In the genomic region with DNA sequence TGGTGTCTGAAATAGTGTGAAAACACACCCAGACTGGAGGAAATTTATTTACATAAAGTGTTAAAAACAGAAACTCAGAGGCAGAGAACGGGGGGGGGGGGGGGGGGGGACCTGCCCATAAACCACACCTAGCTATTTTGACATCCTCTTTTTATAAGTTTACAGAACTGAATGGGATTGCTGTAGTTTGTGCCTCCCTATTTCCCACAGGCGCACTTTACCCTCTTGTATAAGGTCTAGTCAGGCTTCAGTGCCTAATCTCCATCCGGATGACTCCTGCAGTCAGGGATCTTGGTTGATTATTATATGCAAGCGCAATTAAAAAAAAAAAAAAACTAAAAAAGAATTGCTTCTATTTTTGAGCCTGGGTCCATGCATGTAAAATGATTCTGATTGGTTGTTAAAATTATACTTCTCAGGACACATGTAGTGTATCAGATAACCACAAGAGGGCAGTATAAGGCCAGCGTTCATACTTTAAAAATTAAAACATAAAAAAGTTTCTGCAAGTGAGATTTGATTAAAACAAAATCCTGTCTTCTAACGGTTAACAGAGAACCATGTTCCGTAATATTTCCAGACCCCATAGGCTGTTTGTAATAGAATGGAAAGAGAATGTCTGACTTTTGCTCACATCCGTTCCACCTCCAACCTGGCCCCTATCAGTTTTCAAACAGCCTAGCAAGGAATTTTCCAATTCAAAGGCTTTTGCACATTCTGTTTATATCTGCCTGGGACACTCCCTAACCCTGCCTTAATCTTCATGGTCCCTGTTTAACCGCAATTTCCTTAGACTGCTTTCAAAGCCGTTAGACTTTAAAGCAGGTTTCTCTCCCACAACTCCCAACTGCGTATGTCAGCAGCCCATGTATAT, we compare ENCODE assay signal across 8 mouse cellular contexts.
DNase-seq lines count a peak whose midpoint lies in the region; ATAC-seq lines count a peak whose summit lies in the region.

No protein-coding gene starts in this region.

- no peaks in the 10 kb centered on the region for H3K9me3 ChIP-seq in kidney, embryonic 16.5 days (ENCODE audit: low read length)

- H3K4me1 ChIP-seq in kidney, embryonic 16.5 days (ENCODE audit: insufficient read depth, low read length), result no peaks in the 10 kb centered on the region

- H3K4me3 ChIP-seq in kidney, embryonic 16.5 days (ENCODE audit: low read length), result no peak overlapping the region

- peak overlapping the region; percentile 33 for H3K4me2 ChIP-seq in kidney, embryonic 16.5 days (replicated peaks; ENCODE audit: low read depth, low read length)

- H3K27me3 ChIP-seq in kidney, embryonic 16.5 days (ENCODE audit: insufficient read depth, low read length), result no peaks in the 10 kb centered on the region

- no peak overlapping the region for H3K9ac ChIP-seq in kidney, embryonic 16.5 days (replicated peaks; ENCODE audit: low read length)

- WGBS in kidney, embryonic 16.5 days, result 40% methylated on average over 11 of the region's 11 CpGs

- no peak for DNase-seq in kidney, adult 18-20 months
- DNase-seq in R1 (ENCODE audit: low read depth, low spot score), result peak; percentile 10
- DNase-seq in cerebellum, adult 11-12 months, result no peak
- no peak for DNase-seq in thymus, postnatal 10 days (ENCODE audit: low spot score in 2 of 2)
- DNase-seq in gastrocnemius, postnatal 4 days (ENCODE audit: low spot score in 2 of 2), result no peak

- no peak overlapping the region for H3K27ac ChIP-seq in kidney, embryonic 16.5 days (ENCODE audit: low read length)

- no peaks in the 10 kb centered on the region for H3K36me3 ChIP-seq in kidney, embryonic 16.5 days (ENCODE audit: insufficient read depth, low read length)

- peak; percentile 67; the same call in 1 of the 2 replicates for ATAC-seq in kidney, embryonic 16.5 days (ENCODE audit: low FRiP score, low TSS enrichment)
- ATAC-seq in erythroid progenitor cell, adult 5-6 weeks (replicated peaks; ENCODE audit: low FRiP score, poor library complexity, severe bottlenecking), result peak; percentile 74
- peak; percentile 82 for ATAC-seq in megakaryocyte, adult 5-6 weeks (ENCODE audit: poor library complexity, severe bottlenecking)
